Mouse (Mus musculus): ENCODE results near the gene Kiz. TPM values are rescaled to one million over a fixed set of nuclear protein-coding genes. Genes with fewer than 3 reads are reported as not detected.

The Kiz gene
- 10 to 100 TPM; 39.9 to 50.6 TPM for total RNA-seq (2021)

DNA sequence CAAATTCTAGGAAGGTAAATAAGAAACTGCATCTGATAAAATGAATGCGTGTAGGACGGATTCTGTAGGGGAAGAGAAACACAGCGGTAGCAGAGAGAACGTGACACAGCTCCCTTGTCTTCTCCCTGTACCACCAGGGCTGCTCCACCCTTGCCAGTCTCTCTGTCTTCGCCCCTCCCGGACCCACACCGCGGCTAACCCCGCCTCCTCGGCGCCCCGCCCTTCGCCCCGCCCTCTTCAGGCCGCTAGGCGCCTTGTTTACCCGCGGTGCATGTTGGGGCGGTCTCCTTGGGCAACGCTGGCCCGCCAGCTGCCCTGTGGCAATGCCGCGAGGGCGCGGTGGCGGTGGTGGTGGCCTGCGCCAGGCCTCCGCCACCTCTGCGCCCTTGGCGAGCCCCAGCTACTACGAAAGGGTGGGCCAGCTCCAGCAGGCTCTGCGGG is at the start of gene Kiz:
TSS of gene Kiz (plus strand) at position 266 of the 441 bp plus-strand sequence.
- intact Hi-C loops (cut with DNase I) = loop anchor here (5.0 kb wide), 2 partner anchors 42 to 157 kb away; partner anchors contain the start of gene Xrn2
- peak; percentile 95 for DNase-seq

DNA sequence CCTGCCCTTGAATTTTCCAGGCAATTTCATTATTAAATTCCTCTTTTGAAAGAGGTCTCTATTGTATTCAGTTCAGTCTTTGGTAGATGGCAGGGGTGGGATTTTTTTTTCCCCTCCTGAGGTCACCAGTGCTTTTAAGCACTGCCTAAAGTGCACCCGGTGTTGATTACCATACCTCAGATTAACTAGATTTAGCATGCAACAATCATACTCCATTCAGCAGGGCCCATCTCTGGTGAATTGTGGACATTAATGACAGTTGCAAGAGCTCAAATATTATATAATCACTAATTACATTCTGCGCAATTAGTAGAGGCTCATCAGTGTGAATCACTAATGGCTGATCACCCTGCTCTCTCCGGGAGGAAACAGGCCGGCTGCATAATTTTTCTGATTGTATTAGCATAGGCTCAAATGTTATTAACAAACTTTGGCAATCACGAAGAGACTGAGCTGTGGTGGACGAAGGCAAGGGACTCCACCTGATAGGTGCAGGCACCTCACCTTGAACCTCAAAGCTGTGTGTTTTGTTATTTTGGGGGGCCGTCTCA is 45.9 kb upstream of the Kiz start:
- no peak for DNase-seq

DNA sequence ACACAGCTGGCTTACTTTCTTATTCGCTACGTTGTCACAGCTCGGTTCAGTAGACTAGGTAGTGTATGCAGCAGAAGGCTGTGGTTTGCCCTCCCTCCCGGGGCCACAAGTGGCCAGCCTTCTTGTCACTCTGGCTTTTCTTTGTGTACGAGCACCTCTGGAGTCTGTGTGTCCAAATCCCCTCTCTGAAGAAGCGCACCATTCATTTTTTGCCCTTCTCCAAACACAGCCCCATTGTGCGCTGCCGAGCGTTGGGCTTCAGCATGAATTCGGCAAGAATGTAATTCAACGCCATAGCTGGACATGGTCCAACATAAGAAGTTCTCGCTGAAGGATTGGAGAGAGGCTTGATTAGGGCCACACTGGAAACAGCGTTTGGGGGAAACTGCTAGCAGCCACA is 45.0 kb upstream of the Kiz start:
- intact Hi-C loops (cut with DNase I) = no loop called here
- peak; percentile 15 to 20 for DNase-seq

More for the DNA sequence above, 45.9 kb upstream of the Kiz start:
- intact Hi-C loops (cut with DNase I) = no loop called here

DNA sequence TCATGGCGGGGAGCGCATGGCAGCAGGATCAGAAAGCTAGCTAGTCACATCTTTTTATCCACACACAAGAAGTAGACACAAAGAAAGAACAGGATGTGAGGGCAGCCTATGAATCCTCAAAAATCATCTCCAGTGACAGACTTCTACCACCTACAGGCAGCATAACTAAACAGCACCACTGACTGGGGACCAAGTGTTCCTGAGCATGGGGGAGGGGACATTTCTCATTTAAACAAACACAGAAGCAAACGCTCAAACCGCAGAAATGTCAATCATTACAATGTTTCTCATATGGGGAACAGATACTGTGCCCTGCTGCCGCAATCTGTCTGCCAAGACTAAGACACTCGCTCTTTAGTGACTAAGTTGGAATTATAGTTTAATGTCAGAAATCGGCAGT is 40.7 kb upstream of the Kiz start:
- no peak for DNase-seq
- intact Hi-C loops (cut with DNase I) = no loop called here

DNA sequence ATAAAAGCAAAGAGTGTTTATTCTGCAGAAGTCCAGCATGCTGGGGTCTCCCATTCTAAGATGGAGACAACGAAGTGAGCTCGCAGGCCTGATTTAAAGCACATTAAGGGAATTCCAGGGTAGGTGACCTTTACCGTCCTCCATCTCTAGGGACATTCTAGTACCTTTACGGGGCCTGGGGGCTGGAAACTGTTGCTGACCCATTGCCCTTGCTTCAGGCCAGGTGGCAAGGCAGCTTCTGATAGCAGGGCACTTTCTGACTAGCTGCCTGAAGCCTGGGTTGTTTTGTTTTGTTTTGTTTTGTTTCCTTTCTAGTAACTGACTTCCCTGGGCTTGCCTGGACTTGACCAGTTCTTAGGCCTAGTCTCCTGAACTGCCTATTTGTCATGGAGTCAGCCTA is 36.6 kb upstream of the Kiz start:
- DNase-seq = no peak
- intact Hi-C loops (cut with DNase I) = no loop called here

DNA sequence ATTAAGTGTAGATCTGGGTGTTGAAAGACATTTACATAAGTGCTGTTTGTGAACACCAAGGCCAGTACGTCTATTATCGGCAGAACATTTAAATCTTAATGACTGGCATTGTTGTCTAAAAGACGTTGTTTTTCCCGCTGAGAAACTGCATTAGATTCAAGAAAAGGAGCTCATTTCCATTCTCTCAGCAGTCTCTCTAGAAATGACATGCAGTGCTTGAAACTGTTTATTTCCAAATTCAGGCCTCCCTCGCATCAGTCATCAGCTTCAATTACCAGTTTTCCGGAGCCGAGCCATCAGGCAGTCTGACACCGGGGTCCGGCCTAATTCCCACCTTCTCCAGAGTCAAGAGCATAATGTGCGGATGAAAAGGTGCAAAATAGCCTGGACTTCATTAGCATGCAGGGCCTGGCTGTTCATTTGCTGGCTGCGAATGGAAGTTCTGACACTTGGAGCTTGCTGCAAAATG is 32.1 kb upstream of the Kiz start:
- intact Hi-C loops (cut with DNase I) = no loop called here
- no peak for DNase-seq

DNA sequence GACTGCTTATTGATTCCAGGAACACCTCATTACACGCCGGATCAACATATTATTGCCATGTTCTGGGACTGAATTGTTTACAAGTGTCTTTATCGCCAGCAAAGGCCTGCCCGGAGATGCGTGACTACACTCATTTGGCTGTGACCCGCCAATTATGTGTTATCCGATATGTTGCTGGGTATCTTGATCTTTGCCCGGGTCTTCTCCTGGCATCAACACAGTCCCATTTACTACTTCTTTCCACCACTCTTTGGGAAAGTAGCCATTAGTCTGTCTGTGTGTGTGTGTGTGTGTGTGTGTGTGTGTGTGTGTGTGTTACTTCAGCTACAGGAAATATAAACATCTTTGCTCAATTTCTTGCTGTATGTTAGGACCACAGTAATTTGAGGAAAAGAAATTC is 31.6 kb upstream of the Kiz start:
- intact Hi-C loops (cut with DNase I) = no loop called here
- no peak for DNase-seq

DNA sequence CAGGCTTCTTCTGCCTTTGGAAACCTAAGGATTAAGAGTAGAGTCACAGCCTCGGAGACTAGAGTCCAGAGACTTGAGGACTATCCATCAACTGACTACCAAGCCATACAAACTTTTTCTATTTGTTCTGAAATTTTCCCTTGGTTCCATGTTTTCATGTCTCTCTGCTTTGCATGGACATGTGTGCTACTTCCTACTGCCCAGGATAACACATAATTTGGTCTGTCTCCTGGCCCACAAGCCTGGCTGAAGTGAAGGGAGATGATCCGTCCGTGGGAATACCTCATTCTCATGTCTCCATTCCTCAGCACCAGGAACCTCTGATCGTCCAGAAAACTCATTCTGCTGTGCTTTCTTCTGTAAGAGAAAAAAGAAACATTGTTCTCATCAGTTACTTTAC is 27.7 kb upstream of the Kiz start:
- DNase-seq = no peak

DNA sequence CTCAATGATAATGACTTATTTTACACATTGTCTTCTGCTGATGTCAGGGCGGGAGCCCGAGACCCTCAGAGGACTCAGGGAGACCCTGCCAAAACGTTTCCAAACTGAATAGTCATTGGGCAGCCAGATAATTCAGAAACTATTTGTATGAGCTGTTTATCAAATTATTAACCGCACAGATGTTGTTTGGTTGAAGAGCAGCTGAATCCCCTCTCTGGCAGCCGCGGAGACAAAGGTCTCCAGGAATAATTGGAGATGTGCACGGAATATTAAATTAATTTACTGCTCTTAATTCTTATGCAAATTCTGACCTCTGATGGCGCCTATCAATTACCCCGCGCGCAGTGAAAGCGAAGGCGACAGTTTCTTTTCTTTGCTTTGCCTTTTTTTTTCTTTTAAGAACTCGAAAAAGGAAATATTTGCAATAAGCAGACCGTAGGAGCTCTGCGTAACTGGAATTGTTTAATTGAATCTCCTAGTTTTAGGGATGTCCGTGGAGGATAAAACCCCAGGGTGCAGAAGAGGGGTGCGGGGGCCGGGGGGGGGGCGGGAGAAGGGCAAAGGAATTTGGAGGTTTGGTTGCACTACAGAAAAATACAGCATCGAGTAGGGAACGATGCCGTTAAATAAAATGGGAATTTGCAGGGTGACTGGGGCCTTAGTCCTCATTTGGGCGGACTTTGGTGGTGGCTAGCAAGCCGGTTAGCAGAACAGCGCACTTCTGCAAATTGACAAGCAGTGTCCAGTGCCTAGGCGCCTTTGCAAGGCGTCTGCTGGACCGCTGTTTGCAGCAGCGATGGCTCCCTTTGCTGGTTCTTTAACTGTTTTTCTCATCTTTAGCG is 22.2 kb upstream of the Kiz start:
- intact Hi-C loops (cut with DNase I) = loop anchor here (10.0 kb wide), 1 partner anchor 351 kb away; no protein-coding TSS in a partner anchor

More for the DNA sequence above, 27.7 kb upstream of the Kiz start:
- intact Hi-C loops (cut with DNase I) = no loop called here

DNA sequence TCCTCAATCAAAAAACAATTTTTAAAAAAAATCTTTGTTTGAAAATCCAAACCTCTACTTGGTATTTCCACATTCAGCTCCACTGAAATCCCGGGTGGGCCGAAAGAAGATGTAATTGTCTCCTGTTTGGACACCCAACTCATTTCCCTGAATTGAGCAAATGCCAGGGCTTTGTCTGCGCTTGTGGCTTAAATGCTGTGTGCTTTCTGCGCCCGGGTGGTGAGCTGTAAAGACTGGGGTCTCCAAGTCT is 21.7 kb upstream of the Kiz start:
- intact Hi-C loops (cut with DNase I) = loop anchor here (10.0 kb wide), 1 partner anchor 351 kb away; no protein-coding TSS in a partner anchor

More for the DNA sequence above, 22.2 kb upstream of the Kiz start:
- no peak for DNase-seq

DNA sequence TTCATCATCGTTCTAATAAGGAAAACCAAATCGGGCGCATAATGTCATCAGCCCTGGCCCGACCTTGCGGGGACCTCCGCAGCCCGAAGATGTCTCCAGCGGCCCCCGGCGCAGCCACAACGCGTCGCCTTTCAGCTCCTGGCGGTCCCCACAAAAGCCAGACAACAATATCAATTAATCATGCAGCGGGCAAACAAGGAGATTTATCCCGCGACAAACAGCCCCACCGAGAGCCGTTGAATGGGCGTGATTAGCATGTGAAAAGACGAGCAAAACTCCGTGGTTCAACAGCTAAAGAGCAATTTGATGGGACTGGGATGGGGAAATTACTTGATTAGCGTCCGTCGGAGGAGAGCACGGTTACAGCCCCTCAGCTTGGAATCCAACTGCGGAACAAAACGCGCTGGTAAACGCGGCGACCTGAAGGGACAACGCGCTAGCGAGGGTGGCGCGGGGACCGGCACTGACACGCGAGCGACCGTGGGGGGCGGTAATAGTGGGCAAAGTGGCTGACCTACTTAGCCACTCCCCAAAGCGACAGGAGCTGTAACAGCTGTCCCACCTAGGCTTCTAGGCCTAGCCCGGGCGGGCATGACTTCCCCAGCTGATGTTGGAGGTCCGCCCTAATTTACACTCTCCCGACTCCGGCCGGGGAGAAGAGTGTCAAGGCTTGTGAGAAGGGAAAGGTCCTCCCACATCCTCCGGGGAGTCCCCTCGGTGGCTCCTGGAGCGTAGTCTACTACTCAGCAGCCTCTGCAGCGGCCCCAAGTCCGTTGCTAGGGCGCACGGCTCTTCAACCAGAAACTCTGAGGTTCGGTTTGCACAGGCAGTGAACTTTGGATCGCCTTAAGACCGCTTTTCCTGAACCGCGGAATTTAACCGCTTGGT is 21.1 kb upstream of the Kiz start:
- peak; percentile 32 to 37 for DNase-seq
- intact Hi-C loops (cut with DNase I) = loop anchor here (5.0 to 10.0 kb wide), 2 partner anchors 253 to 350 kb away; partner anchors contain the start of gene Nkx2-4

More for the DNA sequence above, 21.7 kb upstream of the Kiz start:
- DNase-seq = no peak

DNA sequence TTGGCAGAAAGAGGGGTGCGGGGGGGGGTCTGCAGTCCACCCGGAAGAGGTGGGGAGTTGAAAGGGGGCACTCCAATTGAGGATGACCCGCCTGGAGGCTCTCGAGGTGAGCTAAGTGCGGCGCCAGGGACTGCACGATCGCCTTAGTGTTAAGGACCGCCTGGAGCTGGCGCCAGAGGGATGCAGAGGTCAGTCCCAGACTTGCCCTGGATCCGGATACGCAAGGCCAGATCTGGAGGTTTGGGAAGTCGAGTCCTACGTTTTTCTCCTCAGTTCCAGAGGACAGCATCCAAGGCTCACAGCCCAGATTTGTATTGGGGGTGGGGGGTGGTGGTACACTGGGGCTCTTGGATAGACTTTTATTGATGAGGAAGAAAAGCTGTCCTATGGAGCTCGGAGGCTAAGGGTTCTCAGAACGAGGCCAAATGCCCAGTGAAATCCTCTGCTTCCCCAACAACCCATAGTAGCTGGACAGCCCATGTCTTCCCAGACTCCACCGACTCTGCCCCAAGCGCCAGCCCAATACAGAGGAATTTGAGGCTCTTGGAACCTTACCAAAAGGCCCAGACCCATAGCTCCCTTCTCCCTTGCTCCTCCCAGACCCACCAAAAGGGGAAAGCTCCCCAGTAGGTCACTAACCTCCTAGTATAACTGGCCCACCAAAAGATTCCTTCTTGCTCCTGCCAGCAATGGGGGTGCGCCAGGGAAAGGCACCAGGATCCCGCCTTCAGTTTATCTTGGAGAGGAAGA is 20.2 kb upstream of the Kiz start:
- DNase-seq = no peak
- intact Hi-C loops (cut with DNase I) = loop anchor here (5.0 to 10.0 kb wide), 2 partner anchors 252 to 349 kb away; partner anchors contain the start of gene Nkx2-4

DNA sequence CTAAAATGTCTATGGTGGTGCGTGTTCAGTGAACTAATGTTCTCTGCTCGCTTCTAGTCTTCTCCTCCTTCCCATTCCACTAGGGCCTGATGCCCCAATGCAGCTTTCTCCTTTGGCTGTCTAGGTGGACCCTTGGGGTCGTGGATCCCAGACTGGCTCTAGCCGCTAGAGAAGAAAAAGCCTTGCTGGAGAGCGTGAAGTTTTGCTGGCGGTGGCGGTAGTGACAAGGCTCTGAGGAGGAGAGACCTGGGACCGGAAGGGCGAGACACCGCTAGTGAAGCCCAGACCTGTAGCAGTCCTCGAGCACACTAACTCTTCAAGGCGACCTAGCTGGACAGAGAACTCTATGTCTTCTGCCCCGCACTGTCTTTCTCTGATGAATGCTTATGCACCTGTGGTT is 19.4 kb upstream of the Kiz start:
- intact Hi-C loops (cut with DNase I) = loop anchor here (5.0 to 10.0 kb wide), 2 partner anchors 251 to 349 kb away; partner anchors contain the start of gene Nkx2-4
- DNase-seq = no peak

DNA sequence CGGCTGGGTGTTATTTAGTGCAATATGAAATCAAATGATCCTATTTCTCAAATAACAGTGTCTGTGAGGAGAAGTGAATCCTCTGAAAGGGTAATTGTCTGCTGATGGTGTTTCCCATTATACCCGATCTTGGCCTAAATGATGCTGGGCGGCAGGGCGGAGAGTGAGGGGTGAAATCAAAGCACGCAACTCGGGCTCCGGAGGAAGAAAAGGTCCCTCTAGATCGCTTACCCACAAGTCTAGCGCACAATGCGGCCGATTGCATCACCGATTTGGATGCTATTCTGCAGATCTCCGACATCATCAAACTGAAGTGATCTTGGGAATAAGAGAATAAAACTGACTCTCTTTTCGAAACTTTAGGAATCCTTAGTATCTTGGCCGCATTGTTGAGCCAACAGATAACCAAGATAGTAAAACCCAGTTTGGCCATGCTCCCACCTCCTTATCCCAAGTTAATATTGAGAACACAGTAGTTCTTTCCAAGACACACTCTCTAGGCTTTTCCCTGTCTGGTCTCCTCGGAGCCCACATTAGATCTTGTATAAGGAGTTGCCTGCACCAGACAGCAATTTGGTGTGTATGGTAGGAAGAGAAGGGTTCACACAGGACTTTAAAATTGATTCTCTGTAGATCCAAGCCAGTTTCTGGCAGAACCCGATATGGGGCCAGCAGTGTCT is 18.7 kb upstream of the Kiz start:
- no peak for DNase-seq
- intact Hi-C loops (cut with DNase I) = loop anchor here (5.0 to 10.0 kb wide), 2 partner anchors 250 to 348 kb away; partner anchors contain the start of gene Nkx2-4

DNA sequence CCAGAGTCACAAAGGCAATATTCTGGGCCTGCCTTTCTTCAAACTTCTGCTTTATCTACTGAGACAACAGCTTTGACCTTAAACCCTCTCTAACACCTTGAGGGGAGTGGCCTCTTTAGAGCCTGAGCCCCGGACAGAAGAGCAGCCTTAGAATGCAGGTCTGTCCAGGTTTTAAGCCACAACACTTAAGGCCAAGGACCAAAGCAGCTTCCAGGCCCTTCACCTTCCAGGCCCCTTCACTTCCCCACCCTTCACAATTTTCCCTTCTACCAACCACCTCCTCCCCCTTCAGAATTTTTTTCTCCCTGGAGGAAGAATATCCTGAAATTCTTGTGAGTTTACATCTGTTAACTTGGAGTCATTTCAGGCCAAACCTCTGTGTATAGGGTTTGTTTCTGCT is 18.0 kb upstream of the Kiz start:
- intact Hi-C loops (cut with DNase I) = loop anchor here (5.0 to 10.0 kb wide), 2 partner anchors 250 to 347 kb away; partner anchors contain the start of gene Nkx2-4
- no peak for DNase-seq

DNA sequence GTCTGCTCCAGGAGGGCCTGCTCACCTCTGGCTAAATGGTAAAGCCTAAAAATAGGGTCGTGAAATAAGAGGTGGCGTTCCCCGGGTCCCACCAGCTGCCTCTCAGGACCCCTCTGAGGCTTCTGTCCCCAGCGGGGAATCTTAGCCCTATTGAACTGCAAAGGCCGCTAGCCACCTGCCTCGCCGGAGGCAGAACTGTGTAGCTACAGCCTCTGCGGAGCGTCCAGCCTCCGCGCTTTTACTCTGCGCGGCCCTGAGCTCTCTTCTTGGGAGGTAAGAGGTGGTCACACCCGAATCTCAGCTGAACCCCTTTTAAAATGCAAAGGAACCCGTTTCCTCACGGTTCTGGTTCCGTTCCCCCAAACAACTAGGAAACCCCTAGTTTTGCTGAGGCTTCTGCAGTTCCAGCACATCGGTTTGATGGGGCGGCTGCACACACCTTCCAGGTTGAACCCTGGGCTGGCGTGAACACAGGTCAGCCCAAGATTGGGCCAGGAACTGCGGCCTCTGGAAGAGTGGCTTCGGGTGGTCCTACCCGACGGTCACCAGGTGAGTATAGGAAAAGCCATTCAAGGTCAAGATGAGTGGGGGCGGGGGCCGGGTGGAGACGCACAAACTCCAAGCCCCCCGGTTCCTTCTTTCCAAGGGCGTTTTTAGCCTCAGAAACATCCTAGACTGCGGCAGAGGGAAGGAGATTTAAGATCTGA is 16.9 kb upstream of the Kiz start:
- no peak for DNase-seq
- intact Hi-C loops (cut with DNase I) = loop anchor here (5.0 to 10.0 kb wide), 2 partner anchors 249 to 346 kb away; partner anchors contain the start of gene Nkx2-4

DNA sequence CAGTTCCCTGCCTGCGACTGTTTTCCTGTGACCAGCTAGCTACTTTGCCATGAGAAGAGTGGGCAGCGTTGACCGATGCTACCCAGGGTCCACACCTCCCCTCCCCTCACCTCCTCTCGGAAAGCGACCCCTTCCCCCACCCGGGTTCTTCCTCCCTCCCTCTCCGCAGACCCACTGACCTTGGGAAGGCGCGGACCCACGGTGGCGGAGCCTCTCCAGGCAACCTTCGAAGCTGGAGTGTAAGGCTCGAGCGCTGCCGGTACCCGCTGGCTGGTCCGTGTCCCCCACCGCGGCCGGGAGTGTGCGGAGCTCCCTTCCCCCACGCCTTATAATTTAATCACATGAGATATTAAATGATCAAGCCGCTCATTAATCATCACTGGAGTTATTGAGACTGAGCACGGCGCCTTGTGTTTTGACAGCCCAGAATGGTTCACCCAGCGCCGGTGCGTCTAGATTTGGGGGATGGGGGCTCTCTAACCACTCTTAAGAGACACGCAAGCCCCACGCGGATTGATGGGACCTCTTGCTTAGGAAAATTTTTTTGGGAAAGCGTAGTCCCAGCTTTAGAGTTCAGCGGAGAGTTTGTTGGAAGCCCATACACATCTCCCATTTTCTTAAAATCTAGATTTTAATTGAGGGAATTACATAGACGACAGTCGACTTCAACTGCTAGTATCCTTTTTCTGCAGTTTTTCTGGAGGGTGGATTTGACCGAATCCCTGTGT is 16.2 kb upstream of the Kiz start:
- no peak for DNase-seq

DNA sequence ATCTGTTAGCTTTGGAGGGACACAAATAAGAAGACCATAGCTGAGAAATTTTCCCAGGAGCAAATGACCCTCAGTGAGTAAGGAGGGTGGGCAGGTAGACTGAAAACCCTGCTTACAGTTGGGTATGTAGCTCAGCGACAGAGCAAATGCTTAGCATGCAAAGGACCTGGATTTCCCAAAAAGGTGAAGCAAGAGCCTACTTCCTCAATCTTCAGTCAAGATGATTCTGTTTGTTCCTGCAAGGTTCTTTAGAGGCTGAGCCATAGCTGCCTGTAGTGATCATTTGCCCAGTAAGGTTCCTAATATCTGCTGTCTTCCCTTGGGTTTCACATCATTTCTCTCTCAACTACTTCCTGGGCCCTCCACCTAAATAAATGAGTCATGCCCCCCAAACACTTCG is 7.8 kb upstream of the Kiz start:
- no peak for DNase-seq
- intact Hi-C loops (cut with DNase I) = no loop called here

More for the DNA sequence above, 16.2 kb upstream of the Kiz start:
- intact Hi-C loops (cut with DNase I) = loop anchor here (5.0 to 10.0 kb wide), 2 partner anchors 248 to 345 kb away; partner anchors contain the start of gene Nkx2-4

Measured in heart, postnatal 10 days (tissue).